Mouse (Mus musculus) left cerebral cortex, postnatal 4 days (tissue): Measurements from ENCODE around the gene Nipbl. TPM values are rescaled to one million over a fixed set of nuclear protein-coding genes. Genes with fewer than 3 reads are reported as not detected.

Source experiments
- DNase-seq: peaks from one replicate; pipeline ENCODE4 v3.0.0-alpha.2; 2022
- intact Hi-C: fragments of 180-260 bp; cut with DNase I; formaldehyde crosslinking; loops from one replicate; pipeline ENCODE4 v1.15.1; 2025
- total RNA-seq, 2 experiments: library from RNA; stranded (reverse); gene quantifications; 2 replicates each; pipeline ENCODE4 v1.2.3; 2021

Nipbl gene
- total RNA-seq, 2 experiments from 2014 or later, result 42.5 to 44.9 TPM

- DNase-seq, result no peak
- intact Hi-C loops, result no loop called here
Measured at GRCm38 (mm10) chr15:8429502-8429901, 14.8 kb downstream of the Nipbl start.

- intact Hi-C loops, result no loop called here
Measured at GRCm38 (mm10) chr15:8420909-8421308, 23.4 kb downstream of the Nipbl start.

GRCm38 (mm10) chr15:8416500-8417138, 27.6 kb downstream of the Nipbl start:
- intact Hi-C loops, result no loop called here
- DNase-seq, result no peak

More at GRCm38 (mm10) chr15:8420909-8421308, 23.4 kb downstream of the Nipbl start:
- DNase-seq, result no peak

GRCm38 (mm10) chr15:8413356-8413755, 30.9 kb downstream of the Nipbl start:
- intact Hi-C loops, result no loop called here
- DNase-seq, result no peak

GRCm38 (mm10) chr15:8411873-8412272, 32.4 kb downstream of the Nipbl start:
- intact Hi-C loops, result no loop called here

GRCm38 (mm10) chr15:8411168-8411837, 33.0 kb downstream of the Nipbl start:
- no peak for DNase-seq
- intact Hi-C loops, result no loop called here

More at GRCm38 (mm10) chr15:8411873-8412272, 32.4 kb downstream of the Nipbl start:
- no peak for DNase-seq

GRCm38 (mm10) chr15:8407082-8407481, 37.2 kb downstream of the Nipbl start:
- intact Hi-C loops, result no loop called here
- no peak for DNase-seq

- DNase-seq, result no peak
- intact Hi-C loops, result no loop called here
Measured at GRCm38 (mm10) chr15:8406219-8406618, 38.0 kb downstream of the Nipbl start.

- intact Hi-C loops, result no loop called here
- DNase-seq, result no peak
Measured at GRCm38 (mm10) chr15:8402591-8402990, 41.7 kb downstream of the Nipbl start.

GRCm38 (mm10) chr15:8401536-8401935, 42.7 kb downstream of the Nipbl start:
- DNase-seq, result no peak
- intact Hi-C loops, result no loop called here

- intact Hi-C loops, result no loop called here
- DNase-seq, result no peak
Measured at GRCm38 (mm10) chr15:8391764-8392163, 52.5 kb downstream of the Nipbl start.

GRCm38 (mm10) chr15:8382213-8382612, 62.0 kb downstream of the Nipbl start:
- no peak for DNase-seq
- intact Hi-C loops, result loop anchor here (5.0 to 10.0 kb wide), 2 partner anchors 63 to 205 kb away; partner anchors contain the start of gene Nipbl

GRCm38 (mm10) chr15:8375657-8376056, 68.6 kb downstream of the Nipbl start:
- DNase-seq, result no peak
- intact Hi-C loops, result no loop called here

GRCm38 (mm10) chr15:8374724-8375123, 69.5 kb downstream of the Nipbl start:
- DNase-seq, result no peak
- intact Hi-C loops, result no loop called here

- intact Hi-C loops, result no loop called here
Measured at GRCm38 (mm10) chr15:8347104-8347773, 97.0 kb downstream of the Nipbl start.

GRCm38 (mm10) chr15:8340596-8340995, 103.7 kb downstream of the Nipbl start:
- DNase-seq, result no peak
- intact Hi-C loops, result no loop called here

More at GRCm38 (mm10) chr15:8347104-8347773, 97.0 kb downstream of the Nipbl start:
- no peak for DNase-seq

GRCm38 (mm10) chr15:8331547-8331946, 112.7 kb downstream of the Nipbl start:
- no peak for DNase-seq
- intact Hi-C loops, result no loop called here

- no peak for DNase-seq
- intact Hi-C loops, result no loop called here
Measured at GRCm38 (mm10) chr15:8325629-8326028, 118.6 kb downstream of the Nipbl start.

GRCm38 (mm10) chr15:8324833-8325232, 119.4 kb downstream of the Nipbl start:
- no peak for DNase-seq
- intact Hi-C loops, result no loop called here

GRCm38 (mm10) chr15:8324061-8324460, 120.2 kb downstream of the Nipbl start:
- intact Hi-C loops, result no loop called here

GRCm38 (mm10) chr15:8321491-8321890, 122.8 kb downstream of the Nipbl start:
- DNase-seq, result no peak
- intact Hi-C loops, result no loop called here

More at GRCm38 (mm10) chr15:8324061-8324460, 120.2 kb downstream of the Nipbl start:
- DNase-seq, result no peak

- intact Hi-C loops, result no loop called here
Measured at GRCm38 (mm10) chr15:8319191-8319590, 125.1 kb downstream of the Nipbl start.

More at GRCm38 (mm10) chr15:8319191-8319590, 125.1 kb downstream of the Nipbl start:
- no peak for DNase-seq
